Mouse (Mus musculus) cerebellum, postnatal 36 days (tissue): ENCODE data around the gene Tmem210.

Experiments used
- DNase-seq, 2 experiments: peaks; one replicate each; pipeline ENCODE4 v3.0.0; 2021 to 2022; ENCODE audit warnings: mixed read lengths in 2 of 2

The Tmem210 gene

GRCm38 (mm10) chr2:25265897-25266656, 21.9 kb upstream of the Tmem210 start:
- peak; percentile 97 for DNase-seq

DNA sequence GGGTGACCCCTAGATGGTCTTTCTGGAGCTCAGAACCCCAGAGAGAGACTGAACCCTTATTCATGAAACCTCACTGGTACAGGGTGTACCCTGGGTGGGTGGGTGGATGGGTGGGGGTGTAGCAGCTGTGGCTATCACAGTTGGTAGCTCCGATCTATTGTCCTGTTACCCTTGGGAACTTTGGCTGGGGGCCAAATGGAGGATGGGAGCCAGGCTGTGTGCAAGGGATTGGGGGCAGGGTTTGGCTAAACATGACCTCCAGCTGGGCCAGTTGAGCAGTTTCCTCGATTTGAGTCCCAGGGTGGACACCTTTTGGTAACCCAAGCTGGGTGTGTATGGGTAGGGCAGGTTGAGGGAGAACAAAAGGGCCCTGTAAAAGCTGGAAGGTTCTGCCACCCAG, 21.2 kb upstream of the Tmem210 start:
- peak; percentile 74 to 77 for DNase-seq

GRCm38 (mm10) chr2:25267241-25267640, 20.7 kb upstream of the Tmem210 start:
- DNase-seq = peak; percentile 27 to 41

DNA sequence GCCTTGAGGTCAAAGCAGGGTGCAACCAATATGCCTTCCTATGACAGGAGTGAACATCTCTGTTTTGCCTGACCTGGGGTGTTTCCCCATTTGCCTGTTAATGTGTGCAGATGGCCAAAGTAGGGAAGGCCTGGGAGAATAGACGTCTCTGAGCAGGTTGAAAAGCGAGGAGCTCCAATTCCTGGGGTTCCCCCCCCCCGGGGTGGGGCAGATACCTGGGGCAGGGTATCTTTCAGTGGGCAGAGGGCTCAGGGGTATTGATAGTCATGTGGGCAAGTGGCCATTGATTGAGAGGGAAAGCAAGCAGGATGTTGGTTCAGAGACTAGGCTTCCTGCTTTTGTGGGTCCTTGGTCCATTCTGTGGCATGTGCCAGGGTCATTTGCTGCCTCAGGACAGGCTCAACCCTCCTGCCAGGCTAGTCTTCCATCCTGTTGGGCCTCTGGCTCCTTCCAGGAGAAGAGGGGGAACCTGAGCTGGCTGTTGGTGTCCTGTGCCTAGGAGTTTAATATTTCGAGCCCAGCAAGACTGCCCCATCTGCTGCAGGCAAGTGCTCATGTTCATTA, 20.1 kb upstream of the Tmem210 start:
- peak in 1 of 2 experiments; percentile 30 for DNase-seq

DNA sequence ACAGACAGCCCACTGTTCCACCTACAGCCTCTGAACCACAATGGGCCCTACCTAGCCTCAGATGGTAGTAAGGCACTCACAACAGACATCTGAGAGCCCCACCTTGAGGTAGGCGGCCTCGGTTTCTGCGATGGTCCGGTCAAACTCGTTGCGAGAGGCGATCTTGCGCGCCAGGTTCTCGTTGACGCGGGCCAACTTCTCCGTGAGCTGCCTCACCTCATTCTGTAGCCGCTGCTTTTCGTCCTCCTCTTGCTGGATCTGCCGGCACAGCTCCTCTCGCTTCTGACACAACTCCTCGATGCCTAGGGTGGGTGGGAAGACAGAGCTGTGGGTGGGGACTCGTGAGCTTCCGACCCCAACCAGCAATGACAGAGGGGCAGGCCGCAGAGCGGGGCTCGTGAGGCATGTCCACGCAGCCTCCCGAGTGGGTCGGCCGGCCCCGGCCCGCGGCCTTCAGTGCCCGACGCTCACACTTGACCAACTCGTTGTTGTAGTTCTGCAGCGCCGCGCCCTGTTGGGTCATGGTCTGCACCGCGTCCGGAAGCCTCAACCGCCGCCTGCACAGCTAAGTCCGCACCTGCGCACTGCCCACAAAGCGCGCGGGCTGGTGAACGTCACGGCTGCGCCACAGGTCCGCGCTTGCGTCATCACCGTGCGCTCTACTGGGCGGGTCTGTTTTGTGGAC, 16.0 kb upstream of the Tmem210 start, which contains the start of the genes Ssna1 and Anapc2:
TSS of gene Ssna1 (minus strand) at position 612 of the 685 bp plus-strand sequence.
TSS of gene Anapc2 (plus strand) at position 652 of the 685 bp plus-strand sequence.
- DNase-seq = peak; percentile 97 to 98

GRCm38 (mm10) chr2:25272515-25272914, 15.4 kb upstream of the Tmem210 start:
- no peak for DNase-seq

- DNase-seq = no peak
These were observed 14.9 kb upstream of the Tmem210 start for GRCm38 (mm10) chr2:25273010-25273409.

GRCm38 (mm10) chr2:25278928-25279882, 8.7 kb upstream of the Tmem210 start:
- DNase-seq = peak; percentile 91 to 92

DNA sequence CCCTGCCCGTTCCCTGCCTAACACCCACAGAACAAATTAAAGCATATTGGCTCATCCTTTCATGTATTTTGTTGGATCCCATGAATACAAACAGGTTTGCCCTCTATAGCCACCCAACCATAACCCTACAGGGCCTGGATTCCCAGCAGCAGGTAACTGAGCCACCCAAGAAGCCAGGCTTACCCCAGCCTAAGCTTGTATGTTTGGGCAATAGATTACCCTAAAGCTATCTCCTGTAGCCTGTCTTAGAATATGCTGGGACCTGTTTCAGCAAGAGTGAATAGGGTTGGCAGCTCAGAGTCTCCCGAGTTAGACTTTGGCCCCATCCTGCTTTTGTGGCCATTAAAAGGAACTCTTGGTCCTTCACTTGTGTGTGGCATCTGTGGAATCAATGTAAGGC, 2.4 kb upstream of the Tmem210 start:
- DNase-seq = no peak

- no peak for DNase-seq
These were observed 1.6 kb upstream of the Tmem210 start for GRCm38 (mm10) chr2:25286314-25286713.

DNA sequence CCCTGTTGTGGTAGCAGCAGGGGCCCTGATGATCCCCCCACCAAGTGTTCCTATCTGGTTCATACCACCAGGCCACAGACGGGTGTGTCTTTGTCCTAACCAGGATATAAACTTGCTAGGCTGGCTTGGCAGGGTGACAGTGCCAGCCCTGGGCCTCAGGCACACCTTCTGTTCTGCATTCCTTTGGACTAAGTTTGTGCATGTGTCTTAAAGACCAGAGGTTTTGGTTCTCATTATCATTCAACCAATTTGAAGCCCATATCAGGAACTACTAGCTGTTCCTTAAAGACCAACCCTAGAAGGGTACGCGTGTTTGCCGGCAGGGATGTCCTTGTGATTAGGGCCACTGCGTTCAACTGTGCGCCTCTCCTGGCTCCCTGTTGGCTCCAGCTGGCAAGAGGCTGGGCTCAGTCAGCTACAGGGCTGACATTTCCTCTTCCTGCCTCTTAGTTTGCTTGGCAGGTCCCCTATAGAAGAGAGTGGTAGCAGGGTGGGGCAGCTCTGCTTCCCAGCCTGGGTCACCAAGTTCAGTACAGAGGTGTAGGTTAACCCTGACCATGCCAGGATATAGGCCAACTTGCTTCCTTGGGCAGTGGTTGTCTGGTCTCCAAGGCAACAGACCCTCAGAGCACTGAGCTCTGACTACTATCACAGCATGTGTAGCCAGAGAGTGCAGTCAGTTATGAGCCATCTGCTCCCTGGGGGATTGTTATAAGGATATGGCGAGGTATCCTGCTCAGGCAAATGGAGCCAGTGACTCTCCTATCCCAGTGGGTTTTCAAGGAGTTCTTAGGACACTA, 908 bp upstream of the Tmem210 start:
- DNase-seq = peak; percentile 55 to 62

DNA sequence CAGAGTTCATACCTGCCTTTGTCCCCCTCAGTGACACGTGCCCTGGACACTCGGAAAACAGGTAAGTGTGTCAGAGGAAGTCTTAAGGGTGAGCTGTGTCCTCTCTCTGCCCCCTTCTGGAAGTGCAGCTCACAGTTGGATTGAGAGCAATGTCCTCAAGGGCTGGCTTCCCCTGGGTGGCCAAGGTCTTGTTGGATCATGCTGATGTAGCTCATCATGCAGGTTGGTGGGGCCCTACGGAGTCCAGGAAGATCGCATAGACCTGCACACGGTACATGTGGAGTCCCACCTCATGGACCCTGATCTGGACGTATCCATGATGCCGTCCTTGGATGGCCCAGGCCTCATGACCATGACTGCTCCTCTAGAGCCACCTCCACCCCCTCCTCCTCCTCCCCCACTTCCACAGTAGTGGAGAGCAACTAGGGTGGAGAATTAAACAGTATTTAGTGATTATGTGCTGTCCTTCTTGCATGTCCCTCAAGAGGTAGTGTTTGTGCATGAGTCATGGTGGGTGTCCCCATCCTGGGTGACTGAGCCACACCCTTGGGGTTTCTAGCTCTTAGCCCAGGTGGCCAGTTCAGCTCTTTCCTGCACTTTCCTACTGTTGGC, 895 bp downstream of the Tmem210 start:
- no peak for DNase-seq

GRCm38 (mm10) chr2:25289651-25290050, 1.7 kb downstream of the Tmem210 start, which contains the start of gene Lrrc26:
Lrrc26 (plus strand) TSS chr2:25289915.
- peak in 1 of 2 experiments; percentile 79 for DNase-seq

DNA sequence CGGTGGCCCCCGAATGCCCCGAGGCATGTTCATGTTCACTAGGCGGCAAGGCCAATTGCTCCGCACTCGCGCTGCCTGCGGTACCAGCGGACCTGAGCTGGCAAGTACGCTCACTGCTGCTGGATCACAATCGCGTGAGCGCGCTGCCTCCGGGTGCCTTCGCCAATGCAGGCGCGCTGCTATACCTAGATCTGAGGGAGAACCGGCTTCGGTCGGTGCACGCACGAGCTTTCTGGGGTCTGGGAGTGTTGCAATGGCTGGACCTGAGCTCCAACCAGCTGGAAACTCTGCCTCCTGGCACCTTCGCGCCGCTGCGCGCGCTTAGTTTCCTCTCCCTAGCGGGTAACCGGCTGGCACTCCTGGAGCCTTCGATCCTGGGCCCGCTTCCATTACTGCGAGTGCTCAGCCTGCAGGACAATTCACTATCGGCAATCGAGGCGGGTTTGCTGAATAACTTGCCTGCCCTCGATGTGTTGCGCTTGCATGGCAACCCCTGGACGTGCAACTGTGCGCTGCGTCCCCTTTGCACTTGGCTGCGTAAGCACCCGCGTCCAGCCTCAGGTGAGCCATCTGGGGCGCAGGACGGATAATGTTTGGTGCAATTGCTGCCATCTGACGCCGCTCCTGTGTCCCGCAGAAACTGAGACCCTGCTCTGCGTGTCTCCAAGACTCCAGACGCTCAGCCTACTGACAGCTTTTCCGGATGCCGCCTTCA, 2.3 kb downstream of the Tmem210 start:
- peak; percentile 74 to 78 for DNase-seq

- DNase-seq = peak; percentile 68 to 75
These were observed 2.8 kb downstream of the Tmem210 start for GRCm38 (mm10) chr2:25290816-25291130.

DNA sequence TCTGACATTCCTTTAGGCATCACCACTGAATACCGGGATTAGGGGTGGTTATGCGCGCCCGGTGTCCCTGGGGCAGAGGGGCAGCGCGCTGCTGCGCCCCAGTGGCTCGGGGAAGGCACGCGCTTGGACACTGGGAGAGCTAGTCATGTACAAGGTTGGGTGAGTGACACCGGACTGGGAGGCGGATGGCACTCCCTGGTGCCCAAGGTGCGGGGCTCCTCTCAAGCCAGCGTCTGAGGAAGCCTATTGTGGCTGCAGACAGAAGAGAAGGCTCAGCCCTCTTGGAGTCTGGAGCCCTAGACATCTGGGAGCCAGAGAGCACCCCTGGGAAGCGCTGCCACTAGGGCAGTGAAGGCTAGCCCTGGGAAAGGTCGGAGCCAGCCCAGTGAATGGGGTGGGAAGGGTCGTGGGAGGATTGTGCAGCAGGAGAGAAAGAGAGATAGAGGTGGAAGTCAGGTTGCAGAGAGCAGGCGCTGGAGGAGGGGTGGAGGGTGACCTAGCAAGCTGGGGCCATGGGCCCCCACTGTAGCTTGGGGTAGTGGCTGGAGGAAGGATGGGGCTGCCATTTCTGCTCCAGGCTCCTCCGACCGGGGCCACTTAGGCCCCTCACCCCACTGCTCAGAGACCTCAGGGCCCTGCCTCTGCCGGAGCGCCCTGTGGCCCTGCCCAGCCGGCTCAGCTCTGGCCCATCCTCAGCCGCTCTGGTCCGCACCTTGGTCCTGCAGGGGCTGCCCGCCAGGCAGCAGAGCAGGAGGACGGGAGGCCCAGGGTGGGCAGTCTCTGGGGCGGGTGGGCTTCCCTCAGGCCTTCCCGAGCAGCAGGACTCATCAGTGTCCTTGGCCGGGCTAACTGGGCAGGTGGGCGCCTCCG, 3.5 kb downstream of the Tmem210 start:
- peak in 1 of 2 experiments; percentile 50 for DNase-seq

DNA sequence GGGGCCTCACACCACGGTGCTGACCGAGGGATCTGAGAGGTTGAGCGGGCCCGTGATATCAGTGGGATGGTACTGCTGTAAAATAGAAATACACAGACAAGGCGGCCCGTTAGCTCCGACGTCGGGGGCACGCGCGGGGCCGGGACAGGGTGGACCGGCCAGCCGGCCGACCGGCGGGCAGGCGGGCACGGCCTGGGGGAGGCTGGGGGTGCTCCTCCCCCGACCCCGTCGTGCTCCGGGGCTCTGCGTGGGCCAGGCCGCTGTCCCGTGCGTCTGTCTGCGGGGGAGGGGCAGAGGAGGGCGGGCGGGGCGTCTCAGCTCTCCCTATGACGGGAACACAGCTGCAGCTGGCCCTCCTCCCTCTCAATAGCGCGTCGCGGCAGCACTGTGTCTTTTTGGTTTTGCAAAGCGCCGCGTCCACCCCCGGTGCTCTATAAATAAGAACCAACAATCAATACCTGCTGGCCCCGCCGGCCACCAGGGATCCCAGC, 4.2 kb downstream of the Tmem210 start:
- peak in 1 of 2 experiments; percentile 45 for DNase-seq

DNA sequence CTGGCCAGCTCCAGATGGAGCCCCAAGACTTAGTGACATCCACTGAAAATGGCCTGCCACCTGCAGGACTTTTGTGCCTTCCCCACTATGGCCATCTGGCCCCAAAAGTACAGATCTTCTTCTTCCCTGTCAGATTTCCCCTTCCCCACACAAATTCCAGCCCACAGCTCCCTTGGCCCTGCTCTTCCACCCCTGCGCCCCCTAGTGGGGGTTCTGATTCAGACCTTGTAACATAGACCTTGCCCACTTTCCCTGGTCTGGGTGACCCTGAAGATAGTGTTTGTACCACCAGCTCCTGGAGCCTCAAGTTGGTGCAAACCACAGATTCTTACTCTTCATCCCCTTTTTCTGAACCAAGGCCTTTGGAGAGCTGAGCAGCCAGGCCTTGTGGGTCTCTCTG, 4.9 kb downstream of the Tmem210 start:
- DNase-seq = peak; percentile 81 to 83

- DNase-seq = no peak
These were observed 5.8 kb downstream of the Tmem210 start for GRCm38 (mm10) chr2:25293706-25294105.
